Mouse (Mus musculus): ENCODE results near the gene Fuca1. TPM values are rescaled to one million over a fixed set of nuclear protein-coding genes. Genes with fewer than 3 reads are reported as not detected.
"Not testable (repeated sequence)": the region's sequence is repeated elsewhere in the genome, so short reads cannot be mapped to it uniquely, and the experiment has no call there.

Fuca1 gene
- polyA plus RNA-seq, 1 experiment from 2014 or later, result 38.1 TPM

DNA sequence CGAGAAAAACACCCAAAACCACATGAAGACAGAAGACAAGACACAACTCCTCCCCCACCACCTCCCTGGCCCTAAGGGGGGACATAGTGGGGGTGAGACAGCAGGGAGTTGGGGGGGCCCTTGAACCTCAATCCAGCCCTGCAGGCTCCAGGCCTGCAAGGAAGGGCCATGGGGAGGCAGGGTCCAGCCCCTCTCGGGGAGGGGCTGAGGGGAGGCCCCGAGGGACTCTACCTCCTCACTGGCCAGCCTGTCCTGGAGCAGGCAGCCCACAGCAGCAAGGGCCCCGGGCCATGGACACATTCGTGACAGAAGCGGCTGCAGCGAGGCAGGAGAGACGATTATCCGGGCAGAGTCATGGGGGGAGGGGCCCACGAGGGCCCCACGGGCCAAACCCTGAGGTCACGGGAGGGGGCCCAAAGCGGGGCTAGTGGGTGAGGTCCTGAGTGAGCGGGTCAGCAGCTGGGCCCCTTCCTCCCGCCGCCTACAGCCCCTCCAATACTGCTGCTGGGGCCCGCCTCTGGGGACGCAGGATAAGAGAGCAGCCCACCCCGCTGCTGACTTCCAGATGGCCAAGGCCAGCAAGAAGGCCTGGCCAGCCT lies 47.8 kb downstream of the Fuca1 start:
- Histone ChIP-seq H3K4me1 (replicated peaks) (peaks cover 35% of the 10 kb centered on the region), H3K9ac (no peak overlapping the region), H3K27ac (no peak overlapping the region), H3K36me3 (peaks cover 42% of the 10 kb centered on the region), H3K27me3 (no peaks in the 10 kb centered on the region), H3K4me3 (no peak overlapping the region), H3K9me3 (replicated peaks) (no peaks in the 10 kb centered on the region), H3K4me2 (no peak overlapping the region)
- whole genome bisulfite sequencing, result 69% methylated on average over 19 of the region's 19 CpGs
- ATAC-seq (replicated peaks; ENCODE audit: insufficient number of reproducible peaks, insufficient read depth, low FRiP score, low read depth), result no peak

DNA sequence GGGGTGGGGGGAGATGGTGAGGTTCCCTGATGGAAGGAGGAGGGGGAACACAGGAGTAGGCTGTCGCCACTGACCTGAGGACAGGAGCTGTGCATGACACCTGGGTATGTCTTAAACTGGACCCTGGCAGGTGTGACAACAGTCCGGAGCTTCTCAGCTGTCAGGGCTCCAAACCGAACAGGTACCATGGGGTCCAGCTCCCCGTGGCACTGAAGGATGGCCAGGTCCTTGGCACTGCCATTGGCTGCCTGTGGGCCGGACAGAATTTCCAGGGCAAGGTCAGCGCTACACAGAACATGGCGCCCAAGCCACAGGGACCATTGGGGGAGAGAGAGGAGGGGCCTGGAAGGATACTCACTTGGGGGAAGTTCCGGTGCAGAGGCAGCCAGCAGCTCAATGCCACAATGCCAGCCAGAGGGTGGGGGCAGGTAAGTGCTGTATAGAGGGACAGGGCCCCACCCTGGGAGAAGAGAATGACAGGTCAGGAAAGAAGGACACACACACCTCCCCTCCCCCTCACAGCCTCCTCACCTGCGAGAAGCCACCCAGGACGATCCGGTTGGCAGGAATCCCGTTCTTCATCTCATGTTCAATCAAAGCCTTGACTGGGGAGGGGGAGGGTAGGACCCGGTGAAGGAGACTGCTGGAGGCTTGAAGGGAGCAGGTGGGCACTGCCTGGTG lies 48.7 kb downstream of the Fuca1 start:
- no peak overlapping the region for H3K4me2 ChIP-seq
- no peak overlapping the region for H3K9ac ChIP-seq
- no peak overlapping the region for H3K4me3 ChIP-seq
- H3K36me3 ChIP-seq, result peaks cover 42% of the 10 kb centered on the region
- H3K27ac ChIP-seq, result no peak overlapping the region
- no peaks in the 10 kb centered on the region for H3K9me3 ChIP-seq (replicated peaks)
- no peaks in the 10 kb centered on the region for H3K27me3 ChIP-seq
- no peak for ATAC-seq (replicated peaks; ENCODE audit: insufficient number of reproducible peaks, insufficient read depth, low FRiP score, low read depth)
- WGBS, result 85% methylated on average over 13 of the region's 13 CpGs
- H3K4me1 ChIP-seq (replicated peaks), result peaks cover 32% of the 10 kb centered on the region

DNA sequence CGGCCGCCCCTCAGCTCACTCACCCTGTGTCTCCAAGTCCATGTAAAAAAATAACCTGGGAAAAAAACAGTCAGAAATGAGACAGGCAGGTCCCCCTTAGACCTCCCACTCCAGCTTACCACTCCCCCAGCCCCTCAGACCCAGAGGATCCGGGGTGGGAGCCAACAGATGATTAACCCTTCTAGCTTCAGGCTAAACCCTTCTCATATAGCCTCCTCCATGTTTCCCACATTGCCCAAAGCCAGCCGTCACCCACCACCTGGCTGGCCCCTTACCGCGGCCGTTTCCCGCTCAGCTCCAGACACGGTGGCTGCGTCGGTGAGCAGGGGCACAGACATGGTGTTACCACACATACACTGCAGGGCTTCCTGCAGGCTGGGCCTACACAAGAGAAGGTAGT lies 50.0 kb downstream of the Fuca1 start:
- no peak overlapping the region for H3K9ac ChIP-seq
- H3K27ac ChIP-seq, result no peak overlapping the region
- WGBS, result 86% methylated on average over 11 of the region's 11 CpGs
- no peak for ATAC-seq (replicated peaks; ENCODE audit: insufficient number of reproducible peaks, insufficient read depth, low FRiP score, low read depth)
- no peak overlapping the region for H3K4me3 ChIP-seq
- no peak overlapping the region for H3K4me2 ChIP-seq
- peaks cover 52% of the 10 kb centered on the region for H3K36me3 ChIP-seq
- no peaks in the 10 kb centered on the region for H3K27me3 ChIP-seq
- peaks cover 20% of the 10 kb centered on the region for H3K4me1 ChIP-seq (replicated peaks)
- no peaks in the 10 kb centered on the region for H3K9me3 ChIP-seq (replicated peaks)

GRCm38 (mm10) chr4:135971805-135972555 lies 51.4 kb downstream of the Fuca1 start:
- no peaks in the 10 kb centered on the region for H3K9me3 ChIP-seq (replicated peaks)
- peak overlapping the region; percentile 68 for H3K27ac ChIP-seq
- peak overlapping the region; percentile 98 for H3K9ac ChIP-seq
- no peaks in the 10 kb centered on the region for H3K27me3 ChIP-seq
- H3K4me1 ChIP-seq (replicated peaks), result peaks cover 20% of the 10 kb centered on the region
- H3K4me3 ChIP-seq, result peak overlapping the region; percentile 99
- WGBS, result under 1% methylated on average over 35 of the region's 35 CpGs
- peaks cover 56% of the 10 kb centered on the region for H3K36me3 ChIP-seq
- ATAC-seq (replicated peaks; ENCODE audit: insufficient number of reproducible peaks, insufficient read depth, low FRiP score, low read depth), result no peak
- H3K4me2 ChIP-seq, result peak overlapping the region; percentile 87

DNA sequence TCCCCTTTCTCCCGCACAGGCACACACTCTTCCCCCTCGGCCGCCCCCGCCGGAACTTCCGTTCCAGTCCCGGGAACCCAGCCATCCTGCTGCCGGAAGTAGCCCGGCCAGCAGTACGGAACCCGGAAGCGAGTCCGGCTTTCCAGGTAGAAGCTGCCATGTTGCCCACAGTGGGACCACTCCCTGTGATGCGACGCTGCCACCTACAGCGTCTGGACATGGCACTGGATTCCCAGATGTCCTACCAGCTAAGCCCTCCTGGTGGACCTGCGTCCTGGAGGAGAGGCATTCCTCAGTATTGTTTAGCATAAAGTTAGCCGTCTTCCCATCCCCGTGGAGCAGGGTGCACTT lies 52.0 kb downstream of the Fuca1 start, which contains the start of gene Lypla2:
TSS of gene Lypla2 (minus strand) at position 71 of the 351 bp plus-strand sequence.
- peak within 1 kb of the TSS; percentile 87 for H3K4me2 ChIP-seq
- H3K9ac ChIP-seq, result peak within 1 kb of the TSS; percentile 98
- peak within 1 kb of the TSS; percentile 99 for H3K4me3 ChIP-seq
- H3K27me3 ChIP-seq, result no peaks in the 10 kb centered on the region
- WGBS, result under 1% methylated on average over 19 of the region's 19 CpGs
- peaks cover 54% of the 10 kb centered on the region for H3K36me3 ChIP-seq
- peak; percentile 78 for ATAC-seq (replicated peaks; ENCODE audit: insufficient number of reproducible peaks, insufficient read depth, low FRiP score, low read depth)
- no peaks in the 10 kb centered on the region for H3K9me3 ChIP-seq (replicated peaks)
- H3K27ac ChIP-seq, result peak within 1 kb of the TSS; percentile 68
- H3K4me1 ChIP-seq (replicated peaks), result peaks cover 20% of the 10 kb centered on the region

- Histone ChIP-seq H3K4me1 (replicated peaks) (peaks cover 20% of the 10 kb centered on the region), H3K4me2 (peak overlapping the region; percentile 87), H3K9me3 (replicated peaks) (no peaks in the 10 kb centered on the region), H3K4me3 (peak overlapping the region; percentile 99), H3K9ac (peak overlapping the region; percentile 98; the same call in 1 of the 2 replicates), H3K27ac (peak overlapping the region; percentile 68), H3K27me3 (no peaks in the 10 kb centered on the region), H3K36me3 (peaks cover 49% of the 10 kb centered on the region)
- WGBS, result 46% methylated on average over 13 of the region's 13 CpGs
- ATAC-seq (replicated peaks; ENCODE audit: insufficient number of reproducible peaks, insufficient read depth, low FRiP score, low read depth), result no peak
These were observed 52.6 kb downstream of the Fuca1 start for GRCm38 (mm10) chr4:135972911-135973811.

GRCm38 (mm10) chr4:135976146-135976545 lies 55.6 kb downstream of the Fuca1 start:
- WGBS, result 90% methylated on average over 12 of the region's 12 CpGs
- H3K9me3 ChIP-seq (replicated peaks), result no peaks in the 10 kb centered on the region
- H3K4me3 ChIP-seq, result no peak overlapping the region
- no peak overlapping the region for H3K27ac ChIP-seq
- no peaks in the 10 kb centered on the region for H3K27me3 ChIP-seq
- no peak for ATAC-seq (replicated peaks; ENCODE audit: insufficient number of reproducible peaks, insufficient read depth, low FRiP score, low read depth)
- H3K9ac ChIP-seq, result no peak overlapping the region
- peaks cover 31% of the 10 kb centered on the region; the same call in 1 of the 2 replicates for H3K36me3 ChIP-seq
- H3K4me1 ChIP-seq (replicated peaks), result peaks cover 14% of the 10 kb centered on the region
- H3K4me2 ChIP-seq, result no peak overlapping the region

DNA sequence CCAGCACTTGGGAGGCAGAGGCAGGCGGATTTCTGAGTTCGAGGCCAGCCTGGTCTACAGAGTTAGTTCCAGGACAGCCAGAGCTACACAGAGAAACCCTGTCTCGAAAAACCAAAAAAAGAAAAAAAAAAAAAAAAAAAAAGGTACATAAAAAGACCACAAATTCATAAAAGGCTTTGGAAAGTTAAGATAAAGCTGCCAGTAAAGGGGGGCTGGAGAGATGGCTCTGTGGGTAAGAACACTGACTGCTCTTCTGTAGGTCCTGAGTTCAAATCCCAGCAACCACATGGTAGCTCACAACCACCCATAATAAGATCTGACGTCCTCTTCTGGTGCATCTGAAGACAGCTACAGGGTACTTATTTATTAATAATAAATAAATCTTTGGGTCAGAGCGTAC lies 59.7 kb downstream of the Fuca1 start:
- H3K27ac ChIP-seq; ATAC-seq (replicated peaks; ENCODE audit: insufficient number of reproducible peaks, insufficient read depth, low FRiP score, low read depth); H3K4me1 ChIP-seq (replicated peaks); H3K4me2 ChIP-seq; H3K9ac ChIP-seq; H3K9me3 ChIP-seq (replicated peaks); H3K27me3 ChIP-seq; H3K4me3 ChIP-seq: not testable (repeated sequence)
- peaks cover 47% of the 10 kb centered on the region; the same call in 1 of the 2 replicates for H3K36me3 ChIP-seq
- WGBS, result 95% methylated on average over 5 of the region's 5 CpGs

DNA sequence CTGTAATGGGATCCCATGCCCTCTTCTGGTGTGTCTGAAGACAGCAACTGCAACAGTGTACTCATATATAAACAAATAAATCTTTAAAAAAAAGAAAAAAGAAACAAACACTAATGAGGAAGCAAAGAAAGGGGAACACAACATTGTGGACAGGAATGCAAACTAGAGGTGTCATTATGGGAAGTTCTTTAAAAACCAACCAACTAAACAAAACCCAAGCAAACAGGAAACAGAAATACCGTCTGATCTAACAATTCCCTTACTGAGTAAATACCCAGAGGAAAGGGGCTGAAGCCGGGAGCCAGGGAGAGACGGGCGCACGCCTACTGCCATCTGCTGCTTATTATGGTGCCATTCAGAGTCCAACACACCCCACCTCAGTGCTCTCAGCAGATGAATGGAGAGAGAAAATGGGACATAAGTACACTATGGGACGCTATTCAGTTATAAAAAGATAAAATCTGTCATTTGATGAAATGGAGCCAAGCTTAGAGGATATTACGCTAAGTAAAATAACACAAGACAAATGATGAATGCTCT lies 61.1 kb downstream of the Fuca1 start:
- Histone ChIP-seq H3K36me3 (peaks cover 35% of the 10 kb centered on the region; the same call in 1 of the 2 replicates), H3K4me3 (no peak overlapping the region), H3K27ac (no peak overlapping the region), H3K9ac (no peak overlapping the region), H3K4me2 (no peak overlapping the region), H3K9me3 (replicated peaks) (no peaks in the 10 kb centered on the region), H3K4me1 (replicated peaks) (peaks cover 10% of the 10 kb centered on the region), H3K27me3 (no peaks in the 10 kb centered on the region)
- WGBS, result 82% methylated on average over 7 of the region's 7 CpGs
- ATAC-seq (replicated peaks; ENCODE audit: insufficient number of reproducible peaks, insufficient read depth, low FRiP score, low read depth), result no peak

DNA sequence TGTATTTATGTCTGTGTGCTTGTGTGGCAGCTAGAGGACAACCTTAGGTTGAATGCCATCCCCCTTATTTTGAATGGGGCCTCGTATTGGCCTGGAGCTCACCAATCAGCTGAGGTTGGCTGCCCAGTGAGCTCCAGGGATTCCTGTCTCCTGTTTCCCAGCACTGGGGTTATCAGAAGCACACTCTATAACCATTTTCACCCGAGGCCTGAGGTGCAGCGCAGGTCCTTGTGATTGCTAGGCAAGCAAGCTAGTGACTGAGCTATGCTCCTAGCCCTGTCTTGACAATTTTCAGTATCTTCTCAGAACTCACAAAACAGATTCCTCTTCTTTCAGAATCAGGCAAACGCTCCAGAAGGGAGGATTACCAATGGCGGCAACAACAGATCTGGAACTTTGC lies 64.0 kb downstream of the Fuca1 start:
- H3K27me3 ChIP-seq, result no peaks in the 10 kb centered on the region
- peaks cover 12% of the 10 kb centered on the region for H3K4me1 ChIP-seq (replicated peaks)
- H3K9ac ChIP-seq, result no peak overlapping the region
- H3K27ac ChIP-seq, result no peak overlapping the region
- no peak overlapping the region for H3K4me2 ChIP-seq
- H3K4me3 ChIP-seq, result no peak overlapping the region
- ATAC-seq (replicated peaks; ENCODE audit: insufficient number of reproducible peaks, insufficient read depth, low FRiP score, low read depth), result no peak
- H3K36me3 ChIP-seq, result peaks cover 24% of the 10 kb centered on the region; the same call in 1 of the 2 replicates
- H3K9me3 ChIP-seq (replicated peaks), result no peaks in the 10 kb centered on the region
- WGBS, result 74% methylated on average over 5 of the region's 5 CpGs

All from heart, embryonic 15.5 days (tissue).